Mouse (Mus musculus): ENCODE measurements around the gene Kctd11.

Gene Kctd11

DNA sequence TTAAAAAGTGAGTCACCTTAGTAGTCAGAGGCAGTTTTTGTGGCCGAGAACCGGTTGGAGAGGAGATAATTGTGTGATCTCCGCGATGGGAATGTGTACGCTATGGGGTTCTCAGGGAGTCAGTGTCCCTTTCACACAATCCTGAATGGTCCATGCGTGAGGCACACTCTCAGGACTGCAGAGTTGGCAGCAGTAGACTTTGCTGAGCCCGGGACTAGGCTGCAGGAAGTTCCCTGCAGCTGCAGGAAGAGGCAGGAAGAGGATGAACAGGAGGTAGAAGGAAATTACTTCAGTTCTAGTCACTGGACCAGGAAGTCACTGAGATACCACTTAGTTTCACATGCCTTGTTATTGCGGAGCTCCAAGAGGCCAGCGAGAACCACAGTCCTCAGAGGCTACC, 32.1 kb downstream of the Kctd11 start:
- no peak for DNase-seq (ENCODE audit: low read depth, low spot score)

- DNase-seq (ENCODE audit: low read depth, low spot score): no peak
These were observed 33.2 kb downstream of the Kctd11 start for GRCm38 (mm10) chr11:69848021-69848420.

DNA sequence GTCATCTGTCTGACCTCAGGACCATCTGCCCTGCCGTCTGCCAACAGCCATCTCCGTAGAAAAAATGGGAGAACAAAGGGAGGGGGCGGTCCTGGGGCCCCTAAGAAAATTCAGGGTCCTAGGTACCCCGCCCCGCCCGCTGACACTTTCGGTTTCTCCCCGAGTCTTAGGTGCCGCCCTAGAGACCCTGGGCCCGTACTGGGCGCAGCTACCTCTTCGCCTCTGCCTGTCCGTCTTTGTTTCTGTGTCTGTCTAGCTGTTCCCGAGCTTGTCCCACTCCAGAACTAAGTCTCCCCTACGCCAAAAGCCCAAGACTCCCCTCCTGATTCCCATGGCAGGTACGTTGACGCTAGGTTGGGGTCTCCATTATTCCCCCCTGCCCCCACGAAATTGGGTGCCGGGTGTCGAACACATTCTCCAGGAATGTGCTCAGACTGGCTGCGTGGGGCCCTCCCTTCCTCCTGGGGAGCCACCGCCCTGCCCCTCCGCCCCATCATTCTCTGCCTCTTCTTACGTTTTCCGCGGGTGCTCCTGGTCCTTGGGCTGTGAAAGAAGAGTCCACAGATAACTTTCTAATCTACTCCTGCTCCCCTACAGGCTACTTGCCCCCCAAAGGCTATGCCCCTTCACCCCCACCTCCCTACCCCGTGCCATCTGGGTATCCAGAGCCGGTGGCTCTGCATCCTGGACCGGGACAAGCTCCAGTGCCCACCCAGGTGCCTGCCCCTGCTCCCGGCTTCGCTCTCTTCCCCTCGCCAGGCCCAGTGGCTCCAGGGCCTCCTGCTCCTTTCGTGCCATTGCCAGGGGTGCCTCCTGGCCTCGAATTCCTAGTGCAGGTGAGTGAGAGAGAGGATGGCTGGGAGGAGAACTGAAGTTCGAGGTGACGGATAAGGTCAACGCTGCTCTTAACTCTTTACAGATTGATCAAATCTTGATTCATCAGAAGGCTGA, 34.2 kb downstream of the Kctd11 start:
- DNase-seq (ENCODE audit: low read depth, low spot score): no peak

GRCm38 (mm10) chr11:69846198-69846680, 35.0 kb downstream of the Kctd11 start, which contains the start of gene Plscr3:
Gene Plscr3, plus strand, starts transcription at chr11:69846376.
- DNase-seq (ENCODE audit: low read depth, low spot score): peak; percentile 85

GRCm38 (mm10) chr11:69838714-69839104, 42.5 kb downstream of the Kctd11 start:
- no peak for DNase-seq (ENCODE audit: low read depth, low spot score)

- peak; percentile 100 for DNase-seq (ENCODE audit: low read depth, low spot score)
These were observed 43.1 kb downstream of the Kctd11 start, which contains the start of gene Tmem256 for GRCm38 (mm10) chr11:69837952-69838713. Gene Tmem256, plus strand, starts transcription at chr11:69838514.

DNA sequence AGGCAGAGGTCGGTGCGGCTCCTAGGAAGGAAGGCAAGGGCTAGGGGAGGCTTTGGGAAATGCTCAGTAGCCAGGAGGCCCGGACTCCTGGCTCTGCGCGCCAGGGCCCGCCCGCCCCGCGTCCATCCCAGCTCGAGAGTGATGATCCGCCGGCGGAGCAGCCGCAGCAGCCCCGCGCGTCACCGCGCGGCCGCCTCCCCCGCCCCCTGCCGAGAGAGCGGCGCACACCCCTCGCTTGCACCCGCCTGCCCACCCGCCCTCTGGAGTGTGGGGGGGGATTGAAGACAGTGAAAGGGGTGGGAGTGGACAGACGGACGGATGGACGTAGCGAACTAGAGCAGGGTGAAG, 43.6 kb downstream of the Kctd11 start, which contains the start of gene Nlgn2:
Gene Nlgn2, minus strand, starts transcription at position 181 of the 348 bp plus-strand sequence.
- DNase-seq (ENCODE audit: low read depth, low spot score): no peak

GRCm38 (mm10) chr11:69836703-69837576, 44.3 kb downstream of the Kctd11 start:
- no peak for DNase-seq (ENCODE audit: low read depth, low spot score)

- no peak for DNase-seq (ENCODE audit: low read depth, low spot score)
These were observed 45.3 kb downstream of the Kctd11 start for GRCm38 (mm10) chr11:69835966-69836335.

DNA sequence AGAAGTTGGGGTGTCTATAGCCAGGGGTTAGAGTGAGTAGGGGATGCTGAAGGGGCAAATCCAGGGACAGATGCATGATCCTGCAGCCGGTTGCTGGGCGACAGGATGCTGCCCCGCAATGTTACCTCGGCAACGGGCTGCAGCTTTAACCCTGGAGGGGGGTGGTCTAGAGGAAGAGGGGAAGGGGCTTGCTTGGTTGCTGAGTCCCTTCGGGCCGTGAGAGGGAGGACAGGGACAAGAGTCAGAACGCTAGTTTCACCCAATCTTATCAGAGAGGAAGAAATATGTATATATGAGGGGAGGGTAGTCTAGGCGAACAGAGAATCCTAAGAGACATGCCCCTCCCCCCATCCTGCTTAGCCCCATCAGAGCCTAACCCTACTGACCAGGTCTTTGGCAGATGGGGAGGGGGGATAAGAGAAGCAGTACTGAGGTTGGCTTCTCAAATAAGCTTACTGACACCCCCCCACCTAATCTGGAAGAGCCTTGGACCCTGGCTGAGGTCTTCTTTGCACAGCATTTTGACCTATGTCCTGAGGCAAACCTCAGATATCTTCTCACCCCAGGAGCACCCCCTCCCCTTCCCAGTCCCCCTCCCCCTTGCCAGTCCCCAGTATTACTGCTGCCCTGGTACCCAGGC, 45.8 kb downstream of the Kctd11 start:
- DNase-seq (ENCODE audit: low read depth, low spot score): no peak

- no peak for DNase-seq (ENCODE audit: low read depth, low spot score)
These were observed 47.1 kb downstream of the Kctd11 start for GRCm38 (mm10) chr11:69834001-69834549.

- no peak for DNase-seq (ENCODE audit: low read depth, low spot score)
These were observed 47.7 kb downstream of the Kctd11 start for GRCm38 (mm10) chr11:69833554-69833953.

GRCm38 (mm10) chr11:69828832-69829231, 52.4 kb downstream of the Kctd11 start:
- DNase-seq (ENCODE audit: low read depth, low spot score): no peak
